Mouse (Mus musculus): ENCODE measurements around the gene Arhgap15. TPM values are rescaled to one million over a fixed set of nuclear protein-coding genes. Genes with fewer than 3 reads are reported as not detected.

Arhgap15 gene
- polyA plus RNA-seq, 1 experiment from 2014 or later: 1.1 TPM

DNA sequence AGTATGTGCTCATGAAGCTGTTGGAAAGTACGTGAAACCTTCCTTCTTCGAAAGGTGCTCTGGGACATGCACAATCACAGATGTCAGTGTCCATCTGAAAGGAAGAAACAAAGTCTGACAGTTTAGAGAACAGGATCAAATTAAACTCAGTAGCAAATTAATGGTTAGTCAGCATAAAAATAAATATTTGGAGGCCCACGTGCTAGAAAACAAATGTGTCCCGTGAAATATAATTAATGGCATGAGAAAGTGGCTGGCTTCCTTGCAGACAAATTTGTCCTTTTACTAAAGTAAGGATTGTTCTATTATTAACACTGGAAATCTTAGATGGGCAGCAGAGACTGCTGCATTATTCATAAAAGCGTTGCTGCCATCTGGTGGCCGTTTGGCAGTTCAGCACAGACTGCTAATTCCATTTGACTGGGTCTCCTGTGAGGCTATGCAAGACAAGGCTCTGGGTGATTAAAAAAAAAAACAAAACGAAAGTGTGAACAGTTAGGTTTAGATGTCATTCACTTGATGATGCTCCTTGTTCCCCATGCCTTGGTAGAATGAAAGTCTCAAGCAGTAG is 153.9 kb downstream of the Arhgap15 start:
- Histone ChIP-seq H3K4me2 (replicated peaks; ENCODE audit: low read depth, low read length) (no peak overlapping the region), H3K4me1 (ENCODE audit: insufficient read depth, low read length) (no peaks in the 10 kb centered on the region), H3K36me3 (ENCODE audit: insufficient read depth, low read length) (no peaks in the 10 kb centered on the region), H3K9me3 (ENCODE audit: low read length) (no peaks in the 10 kb centered on the region), H3K27ac (ENCODE audit: low read length) (no peak overlapping the region), H3K27me3 (ENCODE audit: insufficient read depth, low read length) (no peaks in the 10 kb centered on the region), H3K4me3 (ENCODE audit: low read length) (no peak overlapping the region), H3K9ac (replicated peaks; ENCODE audit: low read length) (no peak overlapping the region)
- peak; percentile 87; the same call in 1 of the 2 replicates for ATAC-seq (ENCODE audit: low FRiP score, low TSS enrichment)
- 26% methylated on average over 7 of the region's 7 CpGs for WGBS

GRCm38 (mm10) chr2:43907496-43907895 is 158.9 kb downstream of the Arhgap15 start:
- no peak for ATAC-seq (ENCODE audit: low FRiP score, low TSS enrichment)
- Histone ChIP-seq H3K4me2 (replicated peaks; ENCODE audit: low read depth, low read length) (no peak overlapping the region), H3K27me3 (ENCODE audit: insufficient read depth, low read length) (no peaks in the 10 kb centered on the region), H3K9me3 (ENCODE audit: low read length) (no peaks in the 10 kb centered on the region), H3K9ac (replicated peaks; ENCODE audit: low read length) (no peak overlapping the region), H3K27ac (ENCODE audit: low read length) (no peak overlapping the region), H3K4me3 (ENCODE audit: low read length) (no peak overlapping the region), H3K36me3 (ENCODE audit: insufficient read depth, low read length) (no peaks in the 10 kb centered on the region), H3K4me1 (ENCODE audit: insufficient read depth, low read length) (no peaks in the 10 kb centered on the region)
- WGBS: 83% methylated on average over 5 of the region's 5 CpGs

DNA sequence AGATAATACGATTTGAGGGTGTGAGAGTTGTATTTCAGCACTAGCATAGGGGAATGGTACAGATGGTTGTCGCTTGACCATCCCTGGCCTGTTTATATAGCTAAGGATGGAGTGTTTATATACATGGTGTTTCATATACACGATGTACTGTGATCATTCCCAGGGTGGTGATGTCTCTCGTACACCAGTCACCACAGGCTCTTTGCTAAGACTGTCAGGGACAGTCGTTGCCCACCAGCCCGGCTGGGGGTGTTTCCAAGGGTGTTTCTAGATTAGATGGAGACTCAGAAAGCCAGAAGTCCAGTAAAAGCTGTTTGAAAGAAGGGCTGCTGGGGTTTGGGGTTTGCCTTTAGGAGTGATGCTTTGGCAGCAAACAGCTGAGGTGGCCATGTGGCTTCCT is 165.5 kb downstream of the Arhgap15 start:
- H3K27ac ChIP-seq (ENCODE audit: low read length): no peak overlapping the region
- no peaks in the 10 kb centered on the region for H3K9me3 ChIP-seq (ENCODE audit: low read length)
- no peaks in the 10 kb centered on the region for H3K36me3 ChIP-seq (ENCODE audit: insufficient read depth, low read length)
- 87% methylated on average over 6 of the region's 6 CpGs for WGBS
- H3K4me2 ChIP-seq (replicated peaks; ENCODE audit: low read depth, low read length): no peak overlapping the region
- no peak overlapping the region for H3K9ac ChIP-seq (replicated peaks; ENCODE audit: low read length)
- no peaks in the 10 kb centered on the region for H3K27me3 ChIP-seq (ENCODE audit: insufficient read depth, low read length)
- H3K4me3 ChIP-seq (ENCODE audit: low read length): no peak overlapping the region
- ATAC-seq (ENCODE audit: low FRiP score, low TSS enrichment): no peak
- no peaks in the 10 kb centered on the region for H3K4me1 ChIP-seq (ENCODE audit: insufficient read depth, low read length)

- H3K4me3 ChIP-seq (ENCODE audit: low read length): no peak overlapping the region
- no peaks in the 10 kb centered on the region for H3K27me3 ChIP-seq (ENCODE audit: insufficient read depth, low read length)
- ATAC-seq (ENCODE audit: low FRiP score, low TSS enrichment): no peak
- H3K9ac ChIP-seq (replicated peaks; ENCODE audit: low read length): no peak overlapping the region
- H3K4me2 ChIP-seq (replicated peaks; ENCODE audit: low read depth, low read length): no peak overlapping the region
- WGBS: 90% methylated on average over 5 of the region's 5 CpGs
- no peak overlapping the region for H3K27ac ChIP-seq (ENCODE audit: low read length)
- no peaks in the 10 kb centered on the region for H3K4me1 ChIP-seq (ENCODE audit: insufficient read depth, low read length)
- no peaks in the 10 kb centered on the region for H3K9me3 ChIP-seq (ENCODE audit: low read length)
- H3K36me3 ChIP-seq (ENCODE audit: insufficient read depth, low read length): no peaks in the 10 kb centered on the region
These were observed 175.3 kb downstream of the Arhgap15 start for GRCm38 (mm10) chr2:43923863-43924340.

DNA sequence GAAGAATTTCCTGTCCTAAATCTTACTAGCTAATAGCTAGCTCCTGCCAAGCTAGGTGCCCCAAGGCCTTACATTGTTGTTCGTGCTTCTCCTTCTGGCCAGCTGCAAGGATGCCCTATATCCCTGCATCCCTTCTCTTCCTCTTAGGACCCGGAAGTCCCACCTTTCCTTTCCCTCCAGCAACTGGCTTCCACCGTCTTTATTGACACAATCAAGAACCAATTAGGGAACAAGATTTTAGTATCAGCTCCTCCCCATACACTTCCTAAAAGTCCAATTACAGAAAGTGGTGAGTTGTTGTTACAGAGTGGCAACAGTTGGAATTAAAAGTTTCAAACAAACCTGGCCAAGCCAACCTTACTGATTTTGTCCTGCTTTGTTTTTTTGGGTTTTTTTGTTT is 183.1 kb downstream of the Arhgap15 start:
- no peak for ATAC-seq (ENCODE audit: low FRiP score, low TSS enrichment)

GRCm38 (mm10) chr2:43939196-43939595 is 190.6 kb downstream of the Arhgap15 start:
- 92% methylated on average over 5 of the region's 5 CpGs for WGBS
- H3K4me2 ChIP-seq (replicated peaks; ENCODE audit: low read depth, low read length): no peak overlapping the region
- ATAC-seq (ENCODE audit: low FRiP score, low TSS enrichment): no peak

More for the DNA sequence above, 183.1 kb downstream of the Arhgap15 start:
- 83% methylated on average over 3 of the region's 3 CpGs for WGBS
- no peak overlapping the region for H3K4me3 ChIP-seq (ENCODE audit: low read length)
- no peaks in the 10 kb centered on the region; the same call in 1 of the 2 replicates for H3K9me3 ChIP-seq (ENCODE audit: low read length)
- H3K36me3 ChIP-seq (ENCODE audit: insufficient read depth, low read length): no peaks in the 10 kb centered on the region
- no peak overlapping the region for H3K9ac ChIP-seq (replicated peaks; ENCODE audit: low read length)
- H3K27me3 ChIP-seq (ENCODE audit: insufficient read depth, low read length): no peaks in the 10 kb centered on the region
- H3K4me1 ChIP-seq (ENCODE audit: insufficient read depth, low read length): no peaks in the 10 kb centered on the region
- no peak overlapping the region for H3K4me2 ChIP-seq (replicated peaks; ENCODE audit: low read depth, low read length)
- H3K27ac ChIP-seq (ENCODE audit: low read length): no peak overlapping the region

DNA sequence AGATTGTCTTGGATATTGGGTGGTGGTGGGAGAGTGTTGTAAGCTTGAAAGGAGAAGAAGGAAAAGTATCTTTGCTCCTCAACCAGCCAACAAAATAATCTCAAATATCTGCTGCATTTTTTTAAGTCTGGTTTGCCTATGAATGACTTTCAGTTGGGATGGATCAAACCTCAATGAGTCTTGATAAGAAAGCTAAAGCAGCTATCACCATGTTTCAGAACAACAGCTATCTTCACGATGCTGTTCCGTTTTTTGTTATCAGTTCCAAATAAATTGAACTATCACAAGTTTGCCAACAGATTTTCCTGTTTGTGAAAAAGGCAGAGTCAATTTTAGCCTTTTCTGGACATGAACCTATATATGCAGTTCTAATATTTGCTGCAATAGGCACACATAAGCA is 197.1 kb downstream of the Arhgap15 start:
- Histone ChIP-seq H3K4me2 (replicated peaks; ENCODE audit: low read depth, low read length) (no peak overlapping the region), H3K4me1 (ENCODE audit: insufficient read depth, low read length) (no peaks in the 10 kb centered on the region), H3K9me3 (ENCODE audit: low read length) (no peaks in the 10 kb centered on the region), H3K36me3 (ENCODE audit: insufficient read depth, low read length) (no peaks in the 10 kb centered on the region), H3K4me3 (ENCODE audit: low read length) (no peak overlapping the region), H3K27me3 (ENCODE audit: insufficient read depth, low read length) (no peaks in the 10 kb centered on the region), H3K27ac (ENCODE audit: low read length) (no peak overlapping the region), H3K9ac (replicated peaks; ENCODE audit: low read length) (no peak overlapping the region)
- 94% methylated on average over 2 of the region's 2 CpGs for WGBS
- no peak for ATAC-seq (ENCODE audit: low FRiP score, low TSS enrichment)

More at GRCm38 (mm10) chr2:43939196-43939595, 190.6 kb downstream of the Arhgap15 start:
- no peak overlapping the region for H3K4me3 ChIP-seq (ENCODE audit: low read length)
- H3K27ac ChIP-seq (ENCODE audit: low read length): no peak overlapping the region
- H3K9me3 ChIP-seq (ENCODE audit: low read length): no peaks in the 10 kb centered on the region
- no peak overlapping the region for H3K9ac ChIP-seq (replicated peaks; ENCODE audit: low read length)
- no peaks in the 10 kb centered on the region for H3K36me3 ChIP-seq (ENCODE audit: insufficient read depth, low read length)
- no peaks in the 10 kb centered on the region for H3K4me1 ChIP-seq (ENCODE audit: insufficient read depth, low read length)
- H3K27me3 ChIP-seq (ENCODE audit: insufficient read depth, low read length): no peaks in the 10 kb centered on the region

DNA sequence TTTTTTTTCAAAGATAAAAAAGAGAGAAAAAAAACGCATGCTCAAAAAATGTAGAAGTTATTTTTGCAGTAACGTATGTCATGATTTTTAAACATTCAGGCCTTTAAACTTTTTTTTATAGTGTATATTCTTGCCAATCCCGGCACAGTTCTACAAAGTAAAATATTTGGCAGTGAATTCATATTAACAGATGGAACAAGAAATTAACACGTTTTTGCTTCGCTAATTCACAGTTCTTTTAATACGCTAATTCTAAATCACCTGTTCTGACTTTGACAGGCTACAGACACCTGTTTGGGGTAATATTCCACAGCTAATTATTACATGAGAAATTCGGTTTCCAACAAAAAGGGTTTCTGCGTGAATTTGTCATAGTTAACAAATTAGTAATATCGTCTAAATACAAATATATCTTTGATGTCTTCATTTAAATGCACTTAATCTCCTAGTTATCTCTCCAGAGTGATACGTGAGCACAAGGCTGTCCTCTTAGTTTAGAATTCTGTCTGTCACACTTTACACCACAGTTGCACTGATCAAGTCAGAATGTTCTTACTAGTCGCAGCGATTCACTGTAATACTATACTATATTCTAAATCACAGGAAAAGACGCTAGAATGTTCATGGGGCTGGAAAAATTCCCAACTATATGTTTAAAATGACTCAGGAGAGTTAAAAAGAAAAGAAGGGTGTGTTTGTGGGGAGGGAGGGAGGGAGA is 201.3 kb downstream of the Arhgap15 start:
- no peaks in the 10 kb centered on the region for H3K4me1 ChIP-seq (ENCODE audit: insufficient read depth, low read length)
- H3K4me3 ChIP-seq (ENCODE audit: low read length): no peak overlapping the region
- H3K27me3 ChIP-seq (ENCODE audit: insufficient read depth, low read length): no peaks in the 10 kb centered on the region
- no peaks in the 10 kb centered on the region for H3K36me3 ChIP-seq (ENCODE audit: insufficient read depth, low read length)
- no peak for ATAC-seq (ENCODE audit: low FRiP score, low TSS enrichment)
- WGBS: 88% methylated on average over 13 of the region's 13 CpGs
- no peak overlapping the region for H3K4me2 ChIP-seq (replicated peaks; ENCODE audit: low read depth, low read length)
- no peak overlapping the region for H3K9ac ChIP-seq (replicated peaks; ENCODE audit: low read length)
- no peaks in the 10 kb centered on the region for H3K9me3 ChIP-seq (ENCODE audit: low read length)
- H3K27ac ChIP-seq (ENCODE audit: low read length): no peak overlapping the region

DNA sequence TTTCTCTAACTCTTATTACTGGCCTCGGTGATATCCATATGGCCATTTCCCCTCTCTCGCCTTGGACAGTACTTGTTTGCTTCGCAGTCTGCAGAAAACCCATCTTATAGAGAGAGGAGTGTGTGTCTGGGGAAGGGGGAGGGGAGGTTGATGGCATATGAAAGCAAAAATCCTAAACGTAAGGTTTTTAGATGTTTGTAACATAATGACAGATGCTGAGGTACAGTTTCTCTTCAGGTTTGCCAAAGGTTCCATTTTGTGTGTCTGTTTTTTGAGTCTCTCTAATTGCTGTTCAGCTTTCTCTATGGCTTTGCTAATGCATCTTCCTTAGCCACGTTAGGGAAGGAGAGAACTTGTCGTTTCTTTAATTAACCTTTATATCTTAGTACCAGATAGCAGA is 202.1 kb downstream of the Arhgap15 start:
- H3K4me3 ChIP-seq (ENCODE audit: low read length): no peak overlapping the region
- no peak overlapping the region for H3K4me2 ChIP-seq (replicated peaks; ENCODE audit: low read depth, low read length)
- no peak overlapping the region for H3K9ac ChIP-seq (replicated peaks; ENCODE audit: low read length)
- ATAC-seq (ENCODE audit: low FRiP score, low TSS enrichment): no peak
- H3K27ac ChIP-seq (ENCODE audit: low read length): no peak overlapping the region
- H3K4me1 ChIP-seq (ENCODE audit: insufficient read depth, low read length): no peaks in the 10 kb centered on the region
- H3K36me3 ChIP-seq (ENCODE audit: insufficient read depth, low read length): no peaks in the 10 kb centered on the region
- 76% methylated on average over 6 of the region's 6 CpGs for WGBS
- no peaks in the 10 kb centered on the region for H3K27me3 ChIP-seq (ENCODE audit: insufficient read depth, low read length)
- no peaks in the 10 kb centered on the region for H3K9me3 ChIP-seq (ENCODE audit: low read length)

DNA sequence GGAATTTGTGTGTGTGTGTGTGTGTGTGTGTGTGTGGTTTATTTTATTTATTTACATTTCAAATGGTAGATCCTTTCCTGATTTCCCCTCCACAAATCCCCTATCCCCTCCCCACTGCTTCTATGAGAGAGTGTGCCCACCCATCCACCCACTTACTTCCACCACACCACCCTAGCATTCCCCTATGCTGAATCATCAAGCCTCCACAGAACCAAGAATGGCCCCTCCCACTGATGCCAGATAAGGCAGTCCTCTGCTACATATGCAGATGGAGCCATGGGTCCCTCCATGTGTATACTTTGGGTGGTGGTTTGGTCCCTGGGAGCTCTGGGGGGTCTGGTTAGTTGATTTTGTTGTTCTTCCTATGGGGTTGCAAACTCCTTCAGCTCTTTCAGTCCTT is 210.6 kb downstream of the Arhgap15 start:
- H3K36me3 ChIP-seq (ENCODE audit: insufficient read depth, low read length): no peaks in the 10 kb centered on the region
- no peak overlapping the region for H3K4me3 ChIP-seq (ENCODE audit: low read length)
- H3K9ac ChIP-seq (replicated peaks; ENCODE audit: low read length): no peak overlapping the region
- no peaks in the 10 kb centered on the region for H3K9me3 ChIP-seq (ENCODE audit: low read length)
- ATAC-seq (ENCODE audit: low FRiP score, low TSS enrichment): no peak
- H3K4me1 ChIP-seq (ENCODE audit: insufficient read depth, low read length): no peaks in the 10 kb centered on the region
- no peak overlapping the region for H3K4me2 ChIP-seq (replicated peaks; ENCODE audit: low read depth, low read length)
- no peaks in the 10 kb centered on the region for H3K27me3 ChIP-seq (ENCODE audit: insufficient read depth, low read length)
- no peak overlapping the region for H3K27ac ChIP-seq (ENCODE audit: low read length)

Measured in kidney, embryonic 16.5 days (tissue).